Mouse (Mus musculus) limb, embryonic 15.5 days (tissue): ENCODE results near the gene Dsel. TPM values are rescaled to one million over a fixed set of nuclear protein-coding genes. Genes with fewer than 3 reads are reported as not detected.

Source experiments
- ATAC-seq: fragments of 200-750 bp; cut with Nextera tagmentation; 2 replicates; pipeline ENCODE4 v1.8.0; 2017; ENCODE audit warnings: low read depth, moderate TSS enrichment; ENCODE audit not compliant: insufficient number of reproducible peaks, low FRiP score, low TSS enrichment
- H3K27ac ChIP-seq: fragments of 300-500 bp; sonication (generic); 2 replicates; pipeline ENCODE4 v1.5.1; 2015; ENCODE audit warnings: moderate library complexity, mild to moderate bottlenecking, inconsistent platforms
- H3K27me3 ChIP-seq: fragments of 300-500 bp; sonication (generic); 2 replicates; pipeline ENCODE4 v1.6.1; 2015; ENCODE audit warnings: inconsistent platforms
- H3K36me3 ChIP-seq: fragments of 300-500 bp; sonication (generic); 2 replicates; pipeline ENCODE4 v1.6.1; 2015; ENCODE audit warnings: inconsistent platforms
- H3K4me1 ChIP-seq: fragments of 300-500 bp; sonication (generic); 2 replicates; pipeline ENCODE4 v1.6.1; 2015; ENCODE audit warnings: inconsistent platforms
- H3K4me2 ChIP-seq: fragments of 300-500 bp; sonication (generic); 2 replicates; pipeline ENCODE4 v1.6.1; 2015; ENCODE audit warnings: mild to moderate bottlenecking, inconsistent platforms
- H3K4me3 ChIP-seq: fragments of 300-500 bp; sonication (generic); 2 replicates; pipeline ENCODE4 v1.5.1; 2015; ENCODE audit warnings: mild to moderate bottlenecking, inconsistent platforms
- H3K9ac ChIP-seq: fragments of 300-500 bp; sonication (generic); 2 replicates; pipeline ENCODE4 v1.6.1; 2015; ENCODE audit warnings: inconsistent platforms
- H3K9me3 ChIP-seq: fragments of 300-500 bp; sonication (generic); 2 replicates; pipeline ENCODE4 v1.6.1; 2016; ENCODE audit warnings: inconsistent platforms
- WGBS: fragments of 180-500 bp; shearing (Covaris S2); methylation state at CpG from one replicate; pipeline ENCODE4 v1.1.7; 2015; 5-methylcytosine and 5-hydroxymethylcytosine counted together
- polyA plus RNA-seq: library from polyadenylated mRNA; unstranded; fragments of >200 nt; fragmentation: Nextera tagmentation; extraction: Ambion mirVana; gene quantifications from 2 replicates; pipeline ENCODE4 v1.2.1, GENCODE M21; 2015

Dsel gene
- polyA plus RNA-seq = 24.7 and 26.8 TPM in 2 replicates

DNA sequence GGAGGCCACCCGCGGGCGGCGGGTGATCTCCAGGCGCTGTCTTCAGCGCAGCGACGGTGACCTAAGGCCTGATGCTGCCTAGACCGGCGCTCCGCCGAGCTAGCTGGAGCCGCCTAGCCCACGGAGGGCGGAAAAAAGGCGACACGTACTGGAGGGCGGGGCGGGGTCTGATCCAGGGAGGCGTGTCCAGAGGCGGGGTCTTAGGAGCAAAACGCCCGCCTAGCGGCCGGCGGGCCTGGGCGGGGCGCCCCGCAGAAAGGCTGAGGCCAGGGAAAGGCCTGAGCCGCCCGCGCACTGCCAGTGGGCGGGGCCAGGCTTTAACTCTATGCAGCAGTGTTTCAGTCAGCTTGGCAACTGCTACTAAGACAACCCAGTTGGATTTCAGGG, at the start of gene Dsel:
Gene Dsel (minus strand): TSS at position 140 of the 387 bp plus-strand sequence.
- peak within 1 kb of the TSS; percentile 79 for H3K4me3 ChIP-seq
- ATAC-seq = peak; percentile 98
- no peaks in the 10 kb centered on the region for H3K9me3 ChIP-seq
- WGBS = 1% methylated on average over 33 of the region's 33 CpGs
- 0 out of 2 replicates have a peak, but pooled peaks cover 7% of the 10 kb centered on the region for H3K4me1 ChIP-seq
- no peaks in the 10 kb centered on the region; the same call in 1 of the 2 replicates for H3K36me3 ChIP-seq
- peak within 1 kb of the TSS; percentile 99 for H3K27ac ChIP-seq
- peak within 1 kb of the TSS; percentile 59 for H3K4me2 ChIP-seq
- H3K27me3 ChIP-seq = no peaks in the 10 kb centered on the region
- H3K9ac ChIP-seq = peak within 1 kb of the TSS; percentile 87

DNA sequence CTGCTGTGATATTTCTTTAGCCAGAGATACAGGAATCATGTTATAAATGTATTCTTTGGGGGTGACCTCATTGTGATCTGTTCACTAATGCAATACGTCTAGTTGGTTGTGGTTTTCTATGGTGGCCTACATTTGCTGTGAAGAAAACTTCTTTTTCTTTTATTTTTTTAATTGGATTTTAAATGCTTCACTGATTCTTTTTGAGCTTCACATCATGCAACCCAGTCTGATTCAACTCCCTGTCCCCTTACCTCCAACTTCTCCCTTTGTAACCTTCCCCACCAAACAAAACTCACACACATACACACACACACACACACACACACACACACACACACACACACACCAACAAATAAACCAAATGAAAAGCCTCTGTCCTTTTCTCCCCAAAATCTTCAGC, 46.7 kb upstream of the Dsel start:
- no peak for ATAC-seq
- Histone ChIP-seq H3K36me3 (no peaks in the 10 kb centered on the region), H3K9me3 (no peaks in the 10 kb centered on the region), H3K27ac (no peak overlapping the region), H3K9ac (no peak overlapping the region), H3K4me1 (no peaks in the 10 kb centered on the region), H3K27me3 (no peaks in the 10 kb centered on the region), H3K4me2 (no peak overlapping the region), H3K4me3 (no peak overlapping the region)
- 82% methylated on average over 1 of the region's 1 CpGs for WGBS

DNA sequence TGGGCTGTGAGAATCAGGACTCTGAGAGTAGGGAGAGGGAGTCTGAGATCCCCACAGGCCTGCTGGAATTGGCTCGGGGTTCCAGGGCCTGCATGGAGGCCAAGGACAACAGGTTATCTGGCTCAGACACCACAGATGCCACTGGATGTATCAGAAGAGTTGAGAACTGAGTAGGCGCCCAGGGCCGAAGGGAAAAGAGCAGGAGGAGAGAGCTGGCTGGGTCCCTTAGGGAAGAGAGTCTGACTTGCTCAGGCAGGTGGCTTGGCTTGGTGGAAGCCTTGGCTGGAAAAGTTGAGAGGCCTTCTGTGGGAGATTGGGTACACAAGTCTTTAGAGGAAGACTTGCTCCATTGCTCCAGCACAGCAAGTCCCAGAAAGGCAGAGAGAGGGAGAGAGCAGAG, 18.6 kb upstream of the Dsel start:
- no peaks in the 10 kb centered on the region for H3K27me3 ChIP-seq
- H3K9ac ChIP-seq = no peak overlapping the region
- no peaks in the 10 kb centered on the region for H3K9me3 ChIP-seq
- no peak for ATAC-seq
- H3K27ac ChIP-seq = no peak overlapping the region
- H3K4me3 ChIP-seq = no peak overlapping the region
- 69% methylated on average over 3 of the region's 3 CpGs for WGBS
- no peak overlapping the region for H3K4me2 ChIP-seq
- H3K4me1 ChIP-seq = no peaks in the 10 kb centered on the region
- H3K36me3 ChIP-seq = no peaks in the 10 kb centered on the region

DNA sequence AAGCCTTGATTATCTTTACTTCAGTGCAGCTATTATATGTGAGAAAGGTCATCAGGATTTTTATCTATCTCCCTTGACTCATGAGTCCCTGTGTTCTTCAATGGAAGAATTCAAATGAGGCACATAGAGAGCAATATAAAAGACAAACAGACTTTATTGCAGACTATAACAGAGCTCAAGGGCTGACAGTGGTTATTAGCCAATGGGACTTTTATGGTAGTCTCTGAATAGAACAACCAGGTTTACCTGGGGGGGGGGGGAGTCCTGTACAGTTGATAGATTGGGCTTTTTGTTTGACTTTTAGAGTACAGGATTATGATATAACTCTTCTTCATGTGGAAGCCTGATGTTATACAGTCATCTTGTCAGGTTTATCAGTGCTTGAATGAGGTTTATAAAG, 11.1 kb upstream of the Dsel start:
- no peaks in the 10 kb centered on the region for H3K9me3 ChIP-seq
- no peak for ATAC-seq
- H3K4me2 ChIP-seq = no peak overlapping the region
- H3K9ac ChIP-seq = no peak overlapping the region
- H3K27ac ChIP-seq = no peak overlapping the region
- H3K36me3 ChIP-seq = no peaks in the 10 kb centered on the region
- no peak overlapping the region for H3K4me3 ChIP-seq
- H3K27me3 ChIP-seq = no peaks in the 10 kb centered on the region
- H3K4me1 ChIP-seq = no peaks in the 10 kb centered on the region

DNA sequence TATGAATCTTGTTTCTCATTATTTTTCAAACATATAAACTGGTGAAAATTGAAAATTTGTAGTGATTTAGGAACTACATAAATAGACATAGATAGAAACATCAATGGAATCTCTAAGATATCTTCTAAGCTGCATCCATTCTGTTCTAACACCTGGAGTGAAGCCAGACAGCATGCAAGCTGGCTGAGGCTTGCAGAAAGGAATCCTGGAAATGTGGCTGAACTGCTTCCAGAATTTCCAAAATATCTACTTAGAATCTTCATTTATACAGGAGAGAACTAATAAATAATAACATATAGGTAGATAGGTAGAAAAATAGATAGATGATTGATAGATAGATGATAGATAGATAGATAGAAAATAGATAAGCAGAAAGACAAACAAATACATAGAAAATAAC, 8.5 kb upstream of the Dsel start:
- Histone ChIP-seq H3K27me3 (no peaks in the 10 kb centered on the region), H3K4me3 (no peak overlapping the region), H3K9ac (no peak overlapping the region), H3K27ac (no peak overlapping the region), H3K9me3 (no peaks in the 10 kb centered on the region), H3K4me1 (no peaks in the 10 kb centered on the region), H3K4me2 (no peak overlapping the region), H3K36me3 (no peaks in the 10 kb centered on the region)
- no peak for ATAC-seq

DNA sequence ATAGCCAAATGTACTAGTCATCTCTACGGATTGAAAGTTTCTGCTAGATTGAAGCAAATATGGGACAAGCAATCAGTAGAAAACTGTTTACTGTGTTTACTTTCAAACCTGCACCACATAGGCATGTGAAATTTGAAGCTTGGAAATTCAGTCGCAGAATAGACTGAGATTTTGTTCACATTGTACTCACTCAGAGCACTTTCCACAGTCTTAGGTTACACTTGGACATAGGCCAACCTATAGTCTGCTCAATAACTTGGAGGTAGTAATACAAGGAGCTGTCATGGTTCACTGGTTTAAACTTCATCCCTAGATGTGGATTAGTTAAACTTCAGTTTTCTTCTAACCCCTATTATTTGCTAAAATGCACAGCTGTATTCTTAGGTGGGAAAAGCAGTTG, 749 bp upstream of the Dsel start:
- Histone ChIP-seq H3K4me2 (peak overlapping the region; percentile 59; the same call in 1 of the 2 replicates), H3K4me3 (no peak overlapping the region; the same call in 1 of the 2 replicates), H3K4me1 (0 out of 2 replicates have a peak, but pooled peaks cover 7% of the 10 kb centered on the region), H3K27me3 (no peaks in the 10 kb centered on the region), H3K9ac (no peak overlapping the region), H3K36me3 (no peaks in the 10 kb centered on the region; the same call in 1 of the 2 replicates), H3K9me3 (no peaks in the 10 kb centered on the region), H3K27ac (peak overlapping the region; percentile 99; the same call in 1 of the 2 replicates)
- no peak for ATAC-seq
- WGBS = 48% methylated on average over 2 of the region's 2 CpGs

DNA sequence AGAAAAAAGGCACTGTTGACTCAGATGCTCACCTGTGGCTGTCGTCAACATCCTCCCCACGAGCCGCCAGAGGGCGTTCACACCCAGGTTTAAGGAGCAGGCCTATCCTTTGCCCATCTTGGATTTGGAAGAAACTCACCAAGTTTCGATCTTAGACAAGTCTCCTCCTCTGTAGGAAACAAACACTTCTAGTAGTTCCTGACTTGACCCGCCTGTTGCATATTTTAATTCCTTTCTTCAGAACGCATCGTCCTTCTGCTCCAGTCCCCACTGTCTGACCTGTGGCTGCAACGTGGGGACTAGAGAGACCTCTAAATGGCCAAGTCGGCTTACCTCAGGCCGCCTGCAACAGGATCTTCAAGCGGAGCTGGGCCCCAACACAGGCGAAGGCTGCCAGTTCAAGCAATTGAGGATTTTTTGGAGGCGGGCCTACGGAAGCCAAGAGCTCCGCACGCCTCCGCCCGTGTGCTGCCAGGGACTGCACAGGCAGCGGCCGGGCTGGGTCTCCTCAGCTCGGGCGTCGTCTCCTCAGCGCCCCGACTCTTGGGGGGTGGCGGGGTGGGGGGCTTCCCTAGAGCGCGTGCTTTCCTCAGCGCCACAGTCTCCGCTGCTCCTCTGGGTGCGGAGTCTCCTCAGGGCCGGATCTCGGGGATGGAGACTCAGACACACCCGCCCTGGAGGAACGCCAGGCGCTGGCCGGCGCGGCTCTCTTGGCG, 497 bp downstream of the Dsel start:
- H3K36me3 ChIP-seq = no peaks in the 10 kb centered on the region; the same call in 1 of the 2 replicates
- peak overlapping the region; percentile 99 for H3K27ac ChIP-seq
- 0 out of 2 replicates have a peak, but pooled peaks cover 7% of the 10 kb centered on the region for H3K4me1 ChIP-seq
- no peaks in the 10 kb centered on the region for H3K9me3 ChIP-seq
- H3K27me3 ChIP-seq = no peaks in the 10 kb centered on the region
- under 1% methylated on average over 39 of the region's 41 CpGs for WGBS
- H3K9ac ChIP-seq = peak overlapping the region; percentile 87
- peak overlapping the region; percentile 79 for H3K4me3 ChIP-seq
- peak overlapping the region; percentile 59 for H3K4me2 ChIP-seq
- peak; percentile 83 for ATAC-seq

DNA sequence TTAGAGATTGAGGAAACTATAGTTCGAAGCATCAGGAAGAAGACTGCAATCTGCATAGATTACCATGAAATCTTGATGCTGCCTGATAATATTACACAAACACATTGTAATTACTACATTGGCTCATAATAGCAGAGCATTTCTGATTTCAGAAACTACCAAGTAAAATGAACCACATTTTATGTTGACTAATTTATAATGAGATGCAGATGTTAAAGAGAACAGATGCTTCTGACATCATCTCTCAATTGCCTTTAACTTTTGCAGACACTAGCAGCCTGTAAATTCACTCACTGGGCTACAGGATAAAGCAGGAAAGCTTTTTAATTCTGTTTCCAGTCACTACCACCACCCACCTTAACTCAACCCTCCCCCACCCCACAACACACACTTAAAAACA, 6.9 kb downstream of the Dsel start:
- Histone ChIP-seq H3K27me3 (no peaks in the 10 kb centered on the region), H3K36me3 (no peaks in the 10 kb centered on the region; the same call in 1 of the 2 replicates), H3K4me3 (no peak overlapping the region), H3K27ac (no peak overlapping the region), H3K9me3 (no peaks in the 10 kb centered on the region), H3K4me1 (0 out of 2 replicates have a peak, but pooled peaks cover 3% of the 10 kb centered on the region), H3K4me2 (no peak overlapping the region), H3K9ac (no peak overlapping the region)
- WGBS = 73% methylated on average over 1 of the region's 1 CpGs
- no peak for ATAC-seq

DNA sequence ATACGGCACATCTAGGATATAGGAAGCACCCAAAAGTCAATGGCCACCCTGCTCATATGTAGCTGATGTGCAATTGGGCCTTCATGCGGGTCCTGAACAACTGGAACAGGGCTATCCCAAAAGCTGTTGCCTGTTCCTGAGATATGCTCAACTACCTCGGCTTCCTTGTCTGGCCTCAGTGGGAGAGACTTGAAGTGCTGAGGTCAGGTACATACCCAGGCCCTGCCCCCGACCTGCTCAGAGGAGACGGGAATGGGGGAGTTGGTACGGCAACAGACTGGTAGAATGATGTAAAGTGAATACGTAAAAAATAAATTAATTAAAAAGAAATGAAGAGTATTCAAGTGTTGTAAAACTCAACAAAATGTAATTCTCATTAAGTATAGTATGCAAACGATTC, 12.3 kb downstream of the Dsel start:
- H3K27me3 ChIP-seq = no peaks in the 10 kb centered on the region
- no peak for ATAC-seq
- H3K4me3 ChIP-seq = no peak overlapping the region
- WGBS = 89% methylated on average over 8 of the region's 8 CpGs
- H3K27ac ChIP-seq = no peak overlapping the region
- no peak overlapping the region for H3K9ac ChIP-seq
- no peaks in the 10 kb centered on the region for H3K9me3 ChIP-seq
- no peak overlapping the region for H3K4me2 ChIP-seq
- H3K36me3 ChIP-seq = 0 out of 2 replicates have a peak, but pooled peaks cover 2% of the 10 kb centered on the region
- no peaks in the 10 kb centered on the region for H3K4me1 ChIP-seq

DNA sequence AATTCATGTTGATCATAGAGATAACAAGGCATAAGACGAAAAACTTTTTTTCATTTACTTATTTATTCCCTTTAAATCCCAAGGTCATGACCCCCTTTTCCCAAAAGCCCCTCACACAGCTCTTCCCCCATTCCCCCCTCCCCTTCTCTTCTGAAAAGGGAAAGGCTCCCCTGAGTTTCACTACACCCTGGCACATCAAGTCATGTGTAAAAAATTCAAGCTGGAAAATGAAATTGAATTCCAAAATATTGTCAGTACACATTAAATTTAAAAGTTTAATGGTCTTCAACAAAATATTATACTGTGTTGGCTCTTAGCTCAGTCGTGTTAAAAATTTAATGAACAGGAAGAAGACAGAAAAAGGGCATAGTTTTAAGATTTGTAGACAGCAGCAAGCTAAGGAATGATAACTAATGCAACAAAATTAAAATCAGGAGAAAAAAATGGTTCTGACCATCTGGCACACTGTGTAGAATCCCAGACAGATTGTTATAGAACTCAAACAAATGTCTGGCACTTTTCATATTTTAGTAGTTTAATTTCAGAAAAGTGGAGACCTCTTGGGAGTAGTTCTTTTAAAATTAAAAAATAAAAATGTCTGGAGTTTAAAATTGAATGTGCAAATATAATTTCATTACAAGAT, 31.0 kb downstream of the Dsel start:
- Histone ChIP-seq H3K9me3 (no peaks in the 10 kb centered on the region), H3K4me1 (no peaks in the 10 kb centered on the region), H3K27me3 (no peaks in the 10 kb centered on the region), H3K4me2 (no peak overlapping the region), H3K9ac (no peak overlapping the region), H3K36me3 (no peaks in the 10 kb centered on the region), H3K27ac (no peak overlapping the region), H3K4me3 (no peak overlapping the region)
- WGBS = 65% methylated on average over 2 of the region's 2 CpGs
- no peak for ATAC-seq
